Mouse (Mus musculus) C2C12 (cell line): ENCODE results near the gene Tmem253.
"Not testable (repeated sequence)": the region's sequence is repeated elsewhere in the genome, so short reads cannot be mapped to it uniquely, and the experiment has no call there.

Source experiments
- CEBPB ChIP-seq: IDR thresholded peaks from one replicate; pipeline ENCODE4 v1.6.1; 2011; ENCODE audit warnings: low read depth, mild to moderate bottlenecking, control low read depth, moderate library complexity
- CTCF ChIP-seq: IDR thresholded peaks from one replicate; pipeline ENCODE4 v1.5.1; 2011; ENCODE audit not compliant: control insufficient read depth, insufficient read depth, insufficient read length
- FOSL1 ChIP-seq: IDR thresholded peaks from one replicate; pipeline ENCODE4 v1.8.0; 2011; ENCODE audit warnings: mild to moderate bottlenecking, low read length; ENCODE audit not compliant: poor library complexity, insufficient read depth, severe bottlenecking
- MAX ChIP-seq: IDR thresholded peaks from one replicate; pipeline ENCODE4 v1.6.1; 2011; ENCODE audit warnings: mild to moderate bottlenecking, control low read depth
- MYOD1 ChIP-seq: IDR thresholded peaks from one replicate; pipeline ENCODE4 v1.6.1; 2011; ENCODE audit warnings: low read depth; ENCODE audit not compliant: control insufficient read depth, insufficient read length
- MYOG ChIP-seq: IDR thresholded peaks from one replicate; pipeline ENCODE4 v1.6.1; 2011; ENCODE audit not compliant: control insufficient read depth, insufficient read length; ENCODE audit errors: extremely low read depth
- USF1 ChIP-seq: IDR thresholded peaks from one replicate; pipeline ENCODE4 v1.6.1; 2011; ENCODE audit warnings: low read depth, mild to moderate bottlenecking, control low read depth, moderate library complexity

DNA sequence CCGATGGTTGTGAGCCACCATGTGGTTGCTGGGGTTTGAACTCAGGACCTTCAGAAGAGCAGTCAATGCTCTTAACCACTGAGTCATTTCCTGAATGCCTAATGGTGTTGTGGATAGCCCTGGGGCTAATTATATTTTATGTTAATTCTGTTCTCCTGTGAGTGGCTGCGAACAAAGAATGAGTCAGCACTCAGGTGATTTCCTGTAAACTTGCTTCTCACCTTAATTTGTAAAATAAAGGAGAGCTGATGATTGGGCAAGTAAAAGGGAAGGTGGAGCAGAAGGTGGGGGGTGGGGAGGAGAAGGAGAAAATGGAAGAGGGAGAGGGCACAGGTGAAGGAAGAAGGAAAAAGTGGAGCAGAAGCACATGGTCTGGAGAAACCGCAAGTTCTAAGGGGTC lies 37.3 kb downstream of the Tmem253 start:
- not testable (repeated sequence) for TF ChIP-seq CTCF, MYOG, MYOD1, MAX, USF1, FOSL1, CEBPB
